Mouse (Mus musculus): ENCODE data around the gene Sdc4.

The Sdc4 gene

DNA sequence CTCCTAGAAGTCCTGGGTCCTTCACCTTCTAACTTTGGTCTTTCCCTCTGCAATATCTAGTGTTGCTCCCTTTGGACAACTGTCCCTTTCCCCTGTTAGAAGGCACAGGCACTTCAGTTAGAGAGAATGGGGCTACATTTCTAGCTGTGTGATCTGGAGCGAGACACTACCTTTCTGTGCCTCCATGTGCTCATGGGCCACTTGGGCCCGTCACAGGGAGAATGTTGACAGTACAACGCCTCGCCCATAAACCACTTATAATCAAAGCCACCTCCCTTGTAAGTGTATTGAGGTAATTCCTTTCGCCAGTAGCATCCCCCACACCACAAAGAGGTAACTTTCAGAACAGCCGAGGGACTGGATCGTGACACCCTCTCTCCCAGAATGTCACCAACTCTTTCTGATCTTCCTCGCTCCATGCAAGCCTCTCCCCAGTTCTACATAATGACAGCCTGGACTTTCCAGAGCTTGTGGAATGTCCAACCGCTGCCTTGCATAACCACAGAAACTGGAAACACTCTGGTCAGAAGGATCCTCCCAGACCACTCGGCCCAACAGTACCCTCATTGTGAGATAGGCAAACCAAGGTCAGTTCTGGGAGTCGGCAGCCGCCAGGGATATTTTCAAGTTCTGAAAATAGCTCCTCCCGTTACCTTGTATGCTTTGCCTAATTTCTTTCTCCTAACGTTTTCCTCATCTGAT is 5.8 kb upstream of the Sdc4 start:
- no peak for DNase-seq (ENCODE audit: extremely low spot score, low spot score)

DNA sequence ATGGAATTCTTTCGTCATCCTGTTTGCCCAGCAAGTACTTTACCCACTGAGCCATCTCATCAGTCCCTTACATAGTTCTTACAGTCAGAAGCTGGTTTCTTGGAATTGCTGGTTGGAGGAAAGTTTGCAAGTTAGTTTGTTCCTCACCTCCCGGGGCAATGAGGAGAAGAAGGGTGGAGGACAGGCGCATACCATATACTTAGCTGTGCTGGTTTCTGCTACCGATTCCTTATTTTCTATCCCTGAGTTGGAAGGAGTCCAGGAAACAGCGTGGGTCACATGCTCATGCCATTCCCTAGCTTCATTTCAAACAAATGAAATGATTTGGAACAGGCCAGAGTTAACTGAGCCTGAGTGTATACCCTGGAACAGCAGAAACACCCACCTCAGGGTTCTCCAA is 5.2 kb upstream of the Sdc4 start:
- no peak for DNase-seq (ENCODE audit: extremely low spot score, low spot score)

DNA sequence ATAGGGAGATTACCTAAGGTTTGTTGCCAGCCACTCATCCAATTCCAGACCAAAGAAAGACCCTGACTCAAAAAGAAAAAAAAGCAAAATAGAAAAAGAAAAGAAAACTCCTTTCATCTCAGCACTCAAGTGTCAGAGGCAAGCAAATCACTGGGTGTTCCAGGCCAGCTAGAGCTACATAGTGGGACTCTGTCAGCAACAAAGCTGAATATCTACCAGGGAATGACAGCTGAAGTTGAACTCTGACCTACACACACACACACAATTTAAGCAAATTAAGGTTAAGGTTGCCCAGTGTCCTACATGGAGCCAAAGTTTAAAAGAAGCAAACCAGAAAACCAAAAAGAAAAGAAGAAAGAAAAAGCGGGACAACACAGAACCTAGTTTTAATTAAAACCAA is 4.5 kb upstream of the Sdc4 start:
- DNase-seq (ENCODE audit: extremely low spot score, low spot score) = no peak

DNA sequence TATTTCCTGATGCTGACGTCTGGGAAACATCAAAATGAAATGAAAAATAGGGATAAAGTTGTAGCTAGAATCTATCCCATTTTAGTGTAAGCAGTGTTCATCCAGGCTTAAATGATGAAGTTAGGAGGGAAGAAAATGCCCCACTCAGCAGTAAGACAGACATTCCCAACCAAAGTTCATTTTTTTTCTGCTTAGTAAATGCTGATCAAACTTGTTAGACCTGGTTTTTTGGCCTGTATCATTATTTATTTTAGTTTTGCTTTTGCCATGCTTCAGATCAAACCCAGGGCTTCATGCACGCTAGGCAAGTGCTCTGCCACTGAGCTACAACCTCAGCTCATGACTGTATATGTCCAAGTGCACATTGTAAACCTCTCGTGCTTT is 2.4 kb upstream of the Sdc4 start:
- no peak for DNase-seq (ENCODE audit: extremely low spot score, low spot score)

DNA sequence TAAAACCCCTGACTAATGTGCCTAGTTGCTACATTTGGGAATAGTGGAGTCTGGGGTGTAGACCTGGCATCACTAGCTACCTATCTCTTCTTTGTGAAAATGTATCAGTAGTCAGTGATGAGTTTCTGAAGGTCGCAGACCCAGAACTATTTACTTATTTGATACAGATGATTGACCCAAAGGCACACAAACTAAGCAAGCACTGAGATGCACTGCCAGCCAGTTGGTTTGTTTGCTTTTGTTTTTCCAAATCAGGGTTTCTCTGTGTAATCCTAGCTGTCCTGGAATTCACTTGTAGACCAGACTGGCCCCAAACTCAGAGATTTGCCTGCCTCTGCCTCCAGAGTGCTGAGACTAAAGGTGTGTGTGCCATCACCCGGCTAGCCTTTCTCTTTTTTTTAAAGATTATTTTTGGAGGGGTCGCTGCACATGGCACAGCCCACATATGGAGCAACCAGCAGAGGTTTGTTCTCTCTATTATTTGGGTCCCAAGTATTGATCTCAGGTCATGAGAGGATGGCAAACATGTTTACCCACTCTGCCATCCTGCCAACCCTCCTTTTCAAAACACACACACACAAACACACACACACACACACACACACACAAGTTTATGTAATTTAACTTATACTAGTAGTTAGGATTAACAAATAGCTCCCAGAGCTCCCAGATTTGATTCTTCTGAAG is 1.9 kb upstream of the Sdc4 start:
- DNase-seq (ENCODE audit: extremely low spot score, low spot score) = no peak

DNA sequence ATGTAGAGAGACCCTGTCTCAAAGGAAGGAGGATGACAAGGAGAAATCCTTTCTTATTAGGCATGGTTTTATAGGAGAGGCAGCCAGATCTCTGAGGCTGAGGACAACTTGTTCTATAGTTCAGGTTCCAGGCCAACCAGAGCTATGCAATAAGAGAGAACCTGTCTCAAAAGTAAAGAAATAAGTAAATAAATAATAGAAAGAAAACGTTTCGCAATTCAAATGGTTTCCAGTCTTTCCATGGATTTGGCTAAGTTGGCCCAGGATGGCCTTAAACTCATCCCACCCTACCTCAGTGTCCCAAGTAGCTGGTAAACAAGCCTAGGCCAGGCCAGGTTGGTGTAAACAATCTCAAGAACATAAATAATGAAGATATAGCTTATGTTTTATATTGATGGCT is 1.0 kb upstream of the Sdc4 start:
- DNase-seq (ENCODE audit: extremely low spot score, low spot score) = no peak

DNA sequence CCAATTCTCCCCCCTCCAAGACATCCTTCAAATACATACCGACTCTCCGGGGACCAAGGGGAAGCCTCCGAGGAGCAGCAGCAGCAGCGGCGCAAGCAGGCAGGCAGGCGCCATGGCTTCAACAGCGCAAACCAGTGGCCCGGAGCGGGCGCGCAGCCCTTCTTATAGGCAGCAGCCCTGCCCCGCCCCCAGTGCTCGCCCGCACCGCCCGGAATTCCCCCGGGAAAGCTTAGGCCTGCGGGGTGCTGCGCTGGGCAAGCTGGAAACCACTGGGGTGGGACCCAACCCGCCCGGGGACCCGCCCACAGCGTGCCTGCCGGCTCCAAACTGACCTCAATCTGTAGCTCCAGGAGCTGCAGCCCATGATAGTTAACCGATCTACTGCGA is 643 bp downstream of the Sdc4 start:
- DNase-seq (ENCODE audit: extremely low spot score, low spot score) = peak; percentile 86

DNA sequence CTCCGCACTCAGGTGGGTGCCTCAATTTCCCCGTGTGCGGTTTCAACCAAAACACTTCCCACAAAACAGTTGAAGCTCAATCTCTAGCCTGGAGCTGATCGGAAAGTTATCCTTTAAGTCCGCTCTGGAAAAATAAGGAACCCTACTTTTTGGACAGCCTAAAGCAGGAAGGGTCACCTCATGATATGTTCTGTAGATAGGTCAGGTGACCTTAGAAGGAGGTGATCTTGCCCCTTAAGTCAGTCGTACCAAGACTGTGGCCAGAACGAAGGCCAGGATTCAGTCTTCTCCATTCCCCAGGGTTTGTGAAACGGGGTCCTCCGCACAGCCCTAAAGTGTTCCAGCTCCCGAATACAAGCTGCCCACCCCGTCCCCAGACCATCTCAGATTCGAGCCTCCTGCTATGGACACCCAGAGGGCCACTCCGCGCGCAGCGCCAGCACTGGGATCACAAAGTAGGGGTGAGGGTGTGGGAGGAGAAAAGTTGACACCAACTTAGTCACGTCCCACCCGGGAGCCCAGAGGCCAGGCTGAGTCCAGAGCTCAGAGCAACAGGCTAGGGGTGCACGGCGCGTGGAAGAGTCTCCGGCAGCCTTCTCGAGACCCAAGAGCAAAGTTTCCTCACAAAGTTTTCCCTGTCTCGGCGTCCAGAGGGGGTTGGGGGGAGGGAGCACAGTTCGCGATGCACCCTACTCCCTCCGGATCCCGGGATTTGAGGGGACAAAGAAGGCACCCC is 1.2 kb downstream of the Sdc4 start:
- DNase-seq (ENCODE audit: extremely low spot score, low spot score) = no peak

DNA sequence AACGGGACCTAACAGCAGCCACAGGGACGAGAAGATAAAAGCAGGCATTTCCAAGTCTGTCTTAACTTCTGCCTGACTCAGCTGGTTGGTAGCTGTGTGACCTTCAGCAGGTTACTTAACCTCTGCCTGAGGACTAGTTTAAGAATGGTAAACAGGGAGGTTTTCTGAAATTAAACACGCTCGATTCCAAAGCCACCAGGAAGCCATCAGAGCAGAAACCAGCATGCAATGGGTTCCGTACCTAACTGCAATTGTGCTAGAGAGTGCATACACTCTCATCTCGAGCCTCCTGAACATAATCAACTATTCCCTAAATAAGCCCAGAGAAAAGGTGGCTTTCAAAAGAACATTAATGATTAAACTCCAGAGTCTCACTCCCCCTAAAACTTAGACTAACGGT is 2.0 kb downstream of the Sdc4 start:
- no peak for DNase-seq (ENCODE audit: extremely low spot score, low spot score)

DNA sequence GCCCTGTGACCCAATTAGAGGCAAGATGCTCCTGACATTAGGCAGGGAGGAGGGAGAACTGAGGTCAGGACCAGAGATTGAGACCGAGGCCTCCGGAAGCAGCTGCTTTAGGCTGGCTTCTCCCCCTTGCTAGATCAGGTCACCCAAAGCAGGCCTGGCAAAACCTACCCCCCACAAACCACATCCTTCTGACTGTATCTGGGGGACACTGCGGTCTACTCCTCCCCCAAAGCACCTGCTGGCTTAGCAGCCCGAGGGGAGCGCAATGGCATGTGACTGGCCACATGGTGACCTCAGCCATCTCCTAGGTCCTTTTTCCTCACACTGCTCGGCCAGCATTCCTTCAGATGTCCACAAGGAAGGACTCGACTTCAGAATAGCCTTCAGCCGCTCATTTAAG is 2.5 kb downstream of the Sdc4 start:
- DNase-seq (ENCODE audit: extremely low spot score, low spot score) = no peak

DNA sequence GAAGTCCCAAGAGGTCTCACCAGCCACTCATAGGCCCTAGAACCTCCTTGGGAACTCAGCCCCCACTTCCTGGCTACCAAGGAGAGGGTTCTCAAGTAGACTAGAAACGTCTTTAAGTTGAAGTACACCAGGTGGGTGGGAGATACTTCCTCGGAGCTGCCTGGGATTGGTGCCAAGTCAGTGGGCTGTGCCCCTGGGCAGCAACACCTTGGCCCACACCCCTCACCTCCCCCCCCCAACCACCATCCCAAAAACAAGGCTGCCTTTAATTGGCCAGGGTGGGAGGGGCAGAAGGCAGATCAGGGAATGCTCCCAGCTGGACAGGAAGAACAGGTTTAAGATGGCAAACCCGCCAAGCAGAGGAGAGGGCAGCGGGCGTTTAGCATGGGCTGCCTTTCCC is 3.4 kb downstream of the Sdc4 start:
- no peak for DNase-seq (ENCODE audit: extremely low spot score, low spot score)

DNA sequence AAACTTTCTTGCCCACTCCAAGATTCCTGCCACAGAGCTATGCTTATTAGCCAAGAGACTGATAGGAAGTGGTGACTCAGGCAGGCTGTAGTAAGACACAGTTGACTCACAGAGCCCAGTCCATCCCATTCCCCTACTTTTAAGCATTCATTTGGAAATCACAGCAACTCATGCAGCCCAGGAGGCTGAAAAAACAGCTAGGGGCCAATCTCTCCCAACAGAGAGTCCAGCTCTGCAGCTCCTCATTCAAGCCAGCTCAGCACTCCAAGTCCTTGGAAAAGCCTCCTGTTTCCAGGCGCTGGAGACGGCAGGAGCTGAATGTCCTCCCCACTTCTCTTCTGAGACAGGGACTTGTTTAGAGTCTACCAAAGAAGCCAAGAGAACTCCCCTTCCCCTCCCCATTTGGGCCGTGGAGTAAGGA is 4.7 kb downstream of the Sdc4 start:
- no peak for DNase-seq (ENCODE audit: extremely low spot score, low spot score)

DNA sequence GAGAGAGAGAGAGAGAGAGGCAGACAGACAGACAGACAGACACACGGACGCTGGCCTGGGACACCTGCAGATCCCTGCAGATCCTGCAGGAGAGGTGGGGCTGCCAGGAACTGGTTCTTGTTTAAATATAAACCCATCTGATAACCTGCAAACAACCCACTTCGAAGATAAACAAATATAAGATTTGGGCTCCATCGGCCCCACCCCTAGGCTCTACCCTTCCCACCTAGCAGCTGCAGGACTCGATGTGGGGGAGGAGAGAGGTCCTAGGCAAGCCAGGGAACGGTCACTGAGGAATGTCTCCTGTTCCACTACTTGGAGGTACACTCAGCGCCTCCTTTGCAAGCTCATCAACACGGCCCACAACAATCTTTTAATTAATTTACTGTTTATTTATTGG is 5.4 kb downstream of the Sdc4 start:
- DNase-seq (ENCODE audit: extremely low spot score, low spot score) = no peak

DNA sequence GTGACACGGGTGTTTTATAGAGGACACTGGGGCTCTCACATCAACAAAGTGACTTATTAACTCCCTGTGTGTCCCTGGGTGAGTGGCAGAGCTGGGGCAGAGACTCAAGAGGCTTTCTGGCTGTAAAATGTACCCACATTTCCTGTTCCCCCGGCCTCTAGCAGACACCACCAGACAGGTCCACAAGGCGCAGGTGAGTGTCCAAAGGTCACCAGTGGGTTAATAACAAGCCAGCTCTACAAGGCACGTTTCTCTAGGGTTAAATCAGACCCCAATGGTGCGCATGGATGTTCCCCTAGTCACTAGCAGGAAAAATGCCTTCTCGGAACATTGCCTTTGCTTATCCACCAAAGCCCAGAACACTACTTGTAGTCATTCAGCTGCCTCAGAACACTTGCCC is 6.0 kb downstream of the Sdc4 start:
- DNase-seq (ENCODE audit: extremely low spot score, low spot score) = no peak

DNA sequence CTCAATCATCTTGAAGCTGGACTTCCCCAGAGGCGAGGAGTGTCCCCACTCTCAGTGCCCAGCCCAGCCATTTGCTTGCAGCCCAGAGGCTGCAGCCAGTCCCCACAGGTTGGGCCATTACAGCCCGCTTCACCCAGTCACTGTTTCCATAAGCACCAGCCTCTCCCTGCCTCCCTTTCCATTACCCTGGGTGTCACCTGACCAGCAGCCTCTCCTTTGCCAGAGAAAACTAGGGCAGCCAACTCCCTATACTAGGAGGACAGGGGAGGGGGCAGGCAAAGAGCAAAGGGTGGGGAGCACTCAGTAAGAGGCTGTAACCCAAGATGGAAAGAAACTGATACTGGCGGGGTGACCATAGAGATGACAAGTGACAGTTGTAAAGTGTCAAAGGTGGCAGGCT is 6.7 kb downstream of the Sdc4 start:
- no peak for DNase-seq (ENCODE audit: extremely low spot score, low spot score)

DNA sequence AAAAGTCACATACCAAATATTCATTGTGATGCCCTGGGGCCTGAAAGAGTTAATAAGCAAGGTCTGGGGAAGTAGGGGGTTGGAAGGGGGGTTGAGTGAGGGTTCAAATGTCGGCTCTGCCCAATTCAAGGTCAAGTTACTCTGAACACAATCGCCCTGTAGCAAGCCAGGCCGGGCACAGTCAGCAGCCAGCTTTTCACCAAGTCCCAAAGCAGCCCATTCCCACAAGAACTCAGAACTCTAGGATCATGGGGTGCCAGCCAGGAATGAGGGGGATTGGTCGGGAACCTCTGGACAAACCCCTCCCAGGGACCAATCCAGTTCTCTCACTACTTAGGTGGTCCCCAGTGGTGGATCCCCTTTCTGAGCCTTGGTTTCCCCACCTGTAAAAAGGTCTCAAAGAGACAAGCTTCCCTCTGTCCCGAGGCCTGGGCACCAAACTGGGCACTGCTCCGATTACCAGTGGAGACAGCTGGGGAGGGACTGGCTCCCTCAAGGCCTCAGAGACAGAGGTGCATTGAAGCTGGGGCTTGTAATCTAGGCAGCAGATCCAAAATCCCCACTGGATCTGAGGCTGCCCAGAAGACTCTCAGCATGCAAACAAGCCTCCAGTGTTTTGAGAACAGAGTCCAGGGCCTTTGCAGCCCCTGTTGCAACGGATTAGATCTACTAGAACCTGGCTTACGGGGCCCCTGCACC is 7.3 kb downstream of the Sdc4 start:
- no peak for DNase-seq (ENCODE audit: extremely low spot score, low spot score)

DNA sequence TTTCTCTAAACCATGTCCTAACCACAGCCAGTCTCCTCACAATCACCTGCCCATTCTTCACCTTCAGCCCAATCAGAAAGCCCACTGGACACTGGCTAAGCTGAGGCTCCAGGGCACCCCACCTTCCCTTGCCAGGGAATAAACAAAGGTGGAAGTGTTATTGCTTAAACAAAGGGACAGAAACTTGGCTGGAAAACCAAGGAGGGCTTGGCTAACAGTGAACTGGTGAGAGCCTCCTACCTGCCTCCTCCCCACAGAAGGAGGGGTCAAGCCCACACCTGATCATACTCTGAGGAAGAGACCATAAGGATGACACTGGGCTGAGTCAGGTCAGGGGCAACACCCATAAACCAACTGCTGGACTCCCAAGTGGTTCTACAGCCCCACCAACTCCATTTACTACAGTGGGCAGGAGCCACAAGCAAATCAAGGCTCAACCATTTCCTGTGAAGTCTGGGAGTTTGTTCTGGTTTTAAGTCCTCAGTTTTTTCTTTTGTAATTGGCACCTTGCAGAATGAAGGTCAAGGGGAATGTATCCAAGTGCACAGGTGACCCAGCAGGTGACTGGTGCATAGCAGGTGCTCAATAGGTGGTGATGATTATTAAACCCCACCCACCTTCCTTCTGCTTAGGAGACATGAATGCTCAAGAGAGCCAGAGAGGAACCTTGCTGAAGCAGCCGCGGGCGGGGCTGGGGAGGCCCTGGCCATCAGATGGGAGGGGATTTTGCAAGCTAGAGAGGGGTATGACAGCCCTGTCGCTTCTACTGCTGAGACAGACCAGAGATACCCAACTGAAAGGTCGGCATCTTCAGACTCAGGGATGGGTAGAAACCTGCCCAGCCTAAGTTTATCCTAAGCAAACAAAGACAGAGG is 8.2 kb downstream of the Sdc4 start:
- DNase-seq (ENCODE audit: extremely low spot score, low spot score) = no peak

DNA sequence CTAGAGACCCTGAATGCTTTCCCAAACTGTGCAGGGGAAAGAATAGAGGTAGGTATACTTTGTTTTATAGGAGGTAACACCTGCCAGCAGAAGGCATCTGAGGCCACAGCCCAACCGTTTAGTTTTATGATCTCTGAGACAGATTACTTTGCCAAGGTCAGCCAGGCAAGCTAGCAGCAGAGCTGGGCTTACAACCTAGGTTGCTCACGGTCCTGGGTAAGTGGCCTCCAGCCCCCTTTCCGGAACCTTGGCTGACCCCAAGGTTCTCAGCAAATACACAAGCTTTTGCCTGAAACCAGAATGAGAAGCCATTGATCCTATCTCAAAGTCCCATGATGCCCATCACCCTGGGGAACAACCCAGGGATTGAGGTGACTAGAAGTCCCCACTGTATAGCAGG is 9.0 kb downstream of the Sdc4 start:
- no peak for DNase-seq (ENCODE audit: extremely low spot score, low spot score)

DNA sequence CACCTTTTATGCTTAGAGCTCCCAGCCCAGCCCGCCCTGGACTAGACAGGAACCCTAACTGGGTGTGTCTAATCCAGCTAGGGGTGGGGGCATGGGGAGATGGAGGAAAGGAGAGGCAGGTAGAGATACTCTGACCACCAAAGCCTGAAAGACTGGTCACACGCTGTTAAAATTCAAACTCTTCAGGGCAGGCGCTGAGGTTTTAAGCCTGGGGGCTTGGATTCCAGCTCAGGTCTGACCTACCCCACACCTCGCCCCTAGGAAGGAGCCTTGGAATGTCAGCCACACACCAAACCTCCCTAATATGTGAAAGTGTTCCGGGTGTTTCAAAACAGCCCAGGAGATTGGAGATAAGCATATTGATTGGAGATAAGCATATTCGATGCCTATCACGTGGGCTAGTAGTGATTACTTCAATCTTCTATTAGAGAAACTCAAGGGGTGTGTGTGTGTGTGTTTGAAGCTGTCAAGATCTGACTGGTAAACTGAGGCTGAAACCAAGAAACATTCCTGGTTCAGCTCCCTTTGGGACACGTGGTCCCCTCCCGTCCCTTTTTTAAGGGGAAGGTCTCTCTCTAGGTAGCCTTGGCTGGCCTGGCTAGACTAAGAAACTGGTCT is 10.3 kb downstream of the Sdc4 start:
- DNase-seq (ENCODE audit: extremely low spot score, low spot score) = no peak

DNA sequence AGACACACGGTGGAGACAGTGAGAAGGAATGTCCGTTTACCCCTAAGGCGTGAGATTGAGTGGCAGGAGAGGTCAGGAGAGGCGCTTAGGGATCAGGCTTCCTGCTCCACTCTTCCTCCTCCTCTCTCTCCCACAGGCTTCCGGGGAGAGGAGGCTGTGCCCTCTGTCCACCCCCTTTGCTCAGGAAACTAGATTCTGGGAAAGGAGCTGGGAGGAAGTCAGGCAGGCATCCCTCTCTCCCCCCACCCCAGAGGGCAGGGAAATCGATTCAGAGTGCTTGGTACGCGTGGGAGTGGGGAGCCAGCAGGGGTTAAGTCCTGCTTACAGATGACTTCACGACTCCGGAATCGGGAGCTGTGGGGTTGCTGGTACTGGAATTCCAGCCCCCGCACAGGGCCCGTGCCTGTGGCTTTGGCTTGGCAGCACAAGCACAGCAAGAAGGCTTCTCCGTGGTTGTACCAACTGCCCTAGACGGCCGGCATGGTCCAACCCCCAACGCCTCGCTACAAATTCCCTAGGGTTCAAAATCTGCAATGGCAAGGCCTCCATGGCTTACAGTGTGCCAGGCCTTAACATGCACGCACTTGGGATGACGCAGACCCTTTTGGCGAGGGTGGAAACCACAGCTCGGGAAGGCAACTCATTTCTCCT is 11.0 kb downstream of the Sdc4 start:
- no peak for DNase-seq (ENCODE audit: extremely low spot score, low spot score)

Measured in neural tube, embryonic 10.5 days (tissue).